11 mouse cellular contexts compared by ENCODE assay signal in genomic region chr11:44545181-44545580, GRCm38 (mm10). TPM values are rescaled to one million over a fixed set of nuclear protein-coding genes. Genes with fewer than 3 reads are reported as not detected.
DNase-seq lines count a peak whose midpoint lies in the region; ATAC-seq and TF ChIP-seq lines count a peak whose summit lies in the region.
"Had no signal": no experiment of that assay in that cellular context is flagged by ENCODE, and none has a peak within 500 bp of the region (broad histone marks: within the 10 kb centered on the region; RNA-seq: fewer than 3 reads in every experiment).

No protein-coding gene starts in this region.

- 9% methylated on average over 7 of the region's 7 CpGs for WGBS in bone marrow, adult 2 months
- 47% methylated on average over 7 of the region's 7 CpGs for WGBS in liver, embryonic 11.5 days
- 36% methylated on average over 7 of the region's 7 CpGs for WGBS in stomach, embryonic 15.5 days
- 49% methylated on average over 7 of the region's 7 CpGs for WGBS in hindbrain, postnatal 0 days

- H3K9me3 ChIP-seq in liver, embryonic 11.5 days (ENCODE audit: control insufficient read depth, low read length), result no peaks in the 10 kb centered on the region
- no peaks in the 10 kb centered on the region for H3K9me3 ChIP-seq in stomach, embryonic 15.5 days
- no peaks in the 10 kb centered on the region for H3K9me3 ChIP-seq in hindbrain, postnatal 0 days (ENCODE audit: low read length)
- H3K9me3 ChIP-seq: midbrain, embryonic 12.5 days had no signal

- peaks cover 48% of the 10 kb centered on the region for H3K36me3 ChIP-seq in liver, embryonic 11.5 days (ENCODE audit: control insufficient read depth, insufficient read depth, low read length)
- peaks cover 27% of the 10 kb centered on the region for H3K36me3 ChIP-seq in stomach, embryonic 15.5 days
- peaks cover 22% of the 10 kb centered on the region for H3K36me3 ChIP-seq in hindbrain, postnatal 0 days (ENCODE audit: insufficient read depth, low read length)

- peak overlapping the region; percentile 47 for H3K27ac ChIP-seq in bone marrow, adult 2 months (ENCODE audit: control insufficient read depth, insufficient read depth, low read depth, low read length, poor library complexity)
- H3K27ac ChIP-seq in liver, embryonic 11.5 days (ENCODE audit: low read depth, low read length), result no peak overlapping the region
- 0 out of 2 replicates have a peak overlapping the region, but pooled peaks have one; percentile 6 for H3K27ac ChIP-seq in stomach, embryonic 15.5 days
- no peak overlapping the region for H3K27ac ChIP-seq in hindbrain, postnatal 0 days
- H3K27ac ChIP-seq: midbrain, embryonic 12.5 days had no signal

- no peak overlapping the region for H3K9ac ChIP-seq in liver, embryonic 11.5 days (ENCODE audit: low read depth, low read length)
- H3K9ac ChIP-seq in stomach, embryonic 15.5 days, result no peak overlapping the region
- no peak overlapping the region for H3K9ac ChIP-seq in hindbrain, postnatal 0 days (replicated peaks; ENCODE audit: low read length)
- H3K9ac ChIP-seq: midbrain, embryonic 12.5 days had no signal

- TF ChIP-seq CTCF in bone marrow, adult 2 months (IDR thresholded peaks at IDR 0.05; ENCODE audit: control insufficient read depth, insufficient read depth, low read length), result no peak
- no peak for TF ChIP-seq CTCF in hindbrain, postnatal 0 days (IDR thresholded peaks at IDR 0.05; ENCODE audit: low read depth)

- H3K4me3 ChIP-seq in bone marrow, adult 2 months (replicated peaks; ENCODE audit: control insufficient read depth, low read depth, low read length), result no peak overlapping the region
- H3K4me3 ChIP-seq in liver, embryonic 11.5 days (ENCODE audit: low read depth, low read length), result no peak overlapping the region
- H3K4me3 ChIP-seq in stomach, embryonic 15.5 days (replicated peaks), result no peak overlapping the region
- no peak overlapping the region for H3K4me3 ChIP-seq in hindbrain, postnatal 0 days (ENCODE audit: low read length)
- H3K4me3 ChIP-seq: midbrain, embryonic 12.5 days had no signal

- ATAC-seq in liver, embryonic 11.5 days (replicated peaks; ENCODE audit: low FRiP score), result peak; percentile 19; the same call in 1 of the 2 replicates
- peak; percentile 62; the same call in 1 of the 2 replicates for ATAC-seq in stomach, embryonic 15.5 days (ENCODE audit: insufficient read depth, low FRiP score, low read depth)
- ATAC-seq in hindbrain, postnatal 0 days, result no peak

- H3K4me2 ChIP-seq in liver, embryonic 11.5 days, result no peak overlapping the region
- H3K4me2 ChIP-seq in stomach, embryonic 15.5 days, result no peak overlapping the region
- H3K4me2 ChIP-seq in hindbrain, postnatal 0 days (ENCODE audit: low read depth, low read length), result no peak overlapping the region
- H3K4me2 ChIP-seq: midbrain, embryonic 12.5 days had no signal

- DNase-seq in kidney, adult 18-20 months, result peak; percentile 22
- no peak for DNase-seq in kidney, postnatal 4 days
- no peak for DNase-seq in liver, embryonic 11.5 days (ENCODE audit: low spot score)
- no peak for DNase-seq in right cerebral cortex, postnatal 4 days
- no peak for DNase-seq in testis, postnatal 10 days (ENCODE audit: low spot score)
- DNase-seq in hindbrain, postnatal 0 days (ENCODE audit: low spot score), result no peak
- DNase-seq: adrenal gland, postnatal 10 days; gastrocnemius, postnatal 36 days had no signal

- no peaks in the 10 kb centered on the region for H3K27me3 ChIP-seq in liver, embryonic 11.5 days (replicated peaks; ENCODE audit: control insufficient read depth, insufficient read depth, low read length)
- no peaks in the 10 kb centered on the region for H3K27me3 ChIP-seq in stomach, embryonic 15.5 days (replicated peaks)
- no peaks in the 10 kb centered on the region for H3K27me3 ChIP-seq in hindbrain, postnatal 0 days (ENCODE audit: insufficient read depth, low read length)
- H3K27me3 ChIP-seq: midbrain, embryonic 12.5 days had no signal

- TF ChIP-seq POLR2A in bone marrow, adult 2 months (IDR thresholded peaks at IDR 0.05; ENCODE audit: borderline replicate concordance, control insufficient read depth, low read depth, low read length), result no peak

- peaks cover 4% of the 10 kb centered on the region; the same call in 1 of the 2 replicates for H3K4me1 ChIP-seq in bone marrow, adult 2 months (ENCODE audit: control insufficient read depth, insufficient read depth, low read length)
- H3K4me1 ChIP-seq in liver, embryonic 11.5 days (replicated peaks; ENCODE audit: control insufficient read depth, insufficient read depth, low read length), result no peaks in the 10 kb centered on the region; the same call in 1 of the 2 replicates
- H3K4me1 ChIP-seq in stomach, embryonic 15.5 days, result no peaks in the 10 kb centered on the region
- no peaks in the 10 kb centered on the region for H3K4me1 ChIP-seq in hindbrain, postnatal 0 days (ENCODE audit: insufficient read depth, low read length)
- H3K4me1 ChIP-seq: midbrain, embryonic 12.5 days had no signal

RNA-seq across cellular contexts. Expression of gene Rnf145, which starts 26.4 kb away (rescaled TPM):
- polyA plus RNA-seq in bone marrow, adult 2 months (2011; ENCODE audit: insufficient read depth, insufficient read length, low replicate concordance, missing spikeins), result 35.4 and 48.7 TPM in 2 replicates
- polyA plus RNA-seq in liver, embryonic 11.5 days (2014; fragmentation: Nextera tagmentation; extraction: Ambion mirVana), result 74.4 and 76.3 TPM in 2 replicates
- polyA plus RNA-seq in stomach, embryonic 15.5 days (2015; fragmentation: Nextera tagmentation; extraction: Ambion mirVana), result 63.8 and 64.5 TPM in 2 replicates
- total RNA-seq in hindbrain, postnatal 0 days (2014; rRNA removed), result 108 and 122 TPM in 2 replicates
- 91.8 and 92.9 TPM in 2 replicates for polyA plus RNA-seq in hindbrain, postnatal 0 days (2015; fragmentation: Nextera tagmentation; extraction: Ambion mirVana)

Comparison
In these comparisons a context has a peak if more than half of its experiments do, and no peak if none do; other contexts are left out.
1. H3K27ac ChIP-seq: peak in bone marrow, adult 2 months (single experiment) and stomach, embryonic 15.5 days (single experiment); none in liver, embryonic 11.5 days (single experiment) and hindbrain, postnatal 0 days (single experiment).